Mouse (Mus musculus): ENCODE data around the gene Ms4a7.

- TF ChIP-seq CTCF (IDR thresholded peaks at IDR 0.05), result no peak
- no peak for TF ChIP-seq EP300 (IDR thresholded peaks at IDR 0.05)
These were observed 39.3 kb upstream of the Ms4a7 start, which contains the start of gene Ms4a4a for GRCm38 (mm10) chr19:11375273-11375672.
